Mouse (Mus musculus) kidney, postnatal 0 days (tissue): ENCODE measurements around the gene Lgals2. TPM values are rescaled to one million over a fixed set of nuclear protein-coding genes. Genes with fewer than 3 reads are reported as not detected.

Source experiments
- ATAC-seq: fragments of 200-750 bp; cut with Nextera tagmentation; replicated peaks from 2 replicates; pipeline ENCODE4 v1.8.0; 2017; ENCODE audit warnings: low read depth, moderate number of reproducible peaks, moderate TSS enrichment, moderate library complexity; ENCODE audit not compliant: low FRiP score
- DNase-seq: peaks from one replicate; pipeline ENCODE4 v3.0.0-alpha.2; 2016; ENCODE audit warnings: low spot score
- H3K27ac ChIP-seq: fragments of 300-500 bp; sonication (generic); 2 replicates; pipeline ENCODE4 v1.5.1; 2014; ENCODE audit warnings: mild to moderate bottlenecking
- H3K27me3 ChIP-seq: fragments of 300-500 bp; sonication (generic); 2 replicates; pipeline ENCODE4 v1.6.1; 2014; ENCODE audit warnings: low read length, mixed read lengths; ENCODE audit not compliant: insufficient read depth
- H3K36me3 ChIP-seq: fragments of 300-500 bp; sonication (generic); 2 replicates; pipeline ENCODE4 v1.6.1; 2014; ENCODE audit warnings: low read length, mixed read lengths; ENCODE audit not compliant: insufficient read depth
- H3K4me1 ChIP-seq: fragments of 300-500 bp; sonication (generic); replicated peaks from 2 replicates; pipeline ENCODE4 v1.6.1; 2014; ENCODE audit warnings: antibody characterized with exemption, low read length, mixed read lengths; ENCODE audit not compliant: insufficient read depth
- H3K4me2 ChIP-seq: fragments of 300-500 bp; sonication (generic); 2 replicates; pipeline ENCODE4 v1.6.1; 2014; ENCODE audit warnings: mild to moderate bottlenecking, low read length, moderate library complexity, mixed read lengths
- H3K4me3 ChIP-seq: fragments of 300-500 bp; sonication (generic); replicated peaks from 2 replicates; pipeline ENCODE4 v1.5.1; 2014; ENCODE audit warnings: low read depth, low read length
- H3K9ac ChIP-seq: fragments of 300-500 bp; sonication (generic); 2 replicates; pipeline ENCODE4 v1.6.1; 2014; ENCODE audit warnings: low read depth, low read length
- H3K9me3 ChIP-seq: fragments of 300-500 bp; sonication (generic); replicated peaks from 2 replicates; pipeline ENCODE4 v1.6.1; 2016; ENCODE audit warnings: low read length, inconsistent platforms, mixed read lengths
- CTCF ChIP-seq: IDR thresholded peaks from 2 replicates; pipeline ENCODE4 v1.5.1; 2016; ENCODE audit warnings: antibody characterized with exemption, low read depth, mild to moderate bottlenecking, moderate library complexity
- WGBS: fragments of 180-500 bp; shearing (Covaris S2); extraction: QIAGEN DNeasy Blood & Tissue Kit; methylation state at CpG from one replicate; pipeline ENCODE4 v1.1.7; 2014; 5-methylcytosine and 5-hydroxymethylcytosine counted together
- polyA plus RNA-seq: library from polyadenylated mRNA; unstranded; fragments of >200 nt; fragmentation: Nextera tagmentation; extraction: Ambion mirVana; gene quantifications from 2 replicates; pipeline ENCODE4 v1.2.1, GENCODE M21; 2015

Gene Lgals2
- polyA plus RNA-seq, 1 experiment from 2014 or later = 0.91 TPM

DNA sequence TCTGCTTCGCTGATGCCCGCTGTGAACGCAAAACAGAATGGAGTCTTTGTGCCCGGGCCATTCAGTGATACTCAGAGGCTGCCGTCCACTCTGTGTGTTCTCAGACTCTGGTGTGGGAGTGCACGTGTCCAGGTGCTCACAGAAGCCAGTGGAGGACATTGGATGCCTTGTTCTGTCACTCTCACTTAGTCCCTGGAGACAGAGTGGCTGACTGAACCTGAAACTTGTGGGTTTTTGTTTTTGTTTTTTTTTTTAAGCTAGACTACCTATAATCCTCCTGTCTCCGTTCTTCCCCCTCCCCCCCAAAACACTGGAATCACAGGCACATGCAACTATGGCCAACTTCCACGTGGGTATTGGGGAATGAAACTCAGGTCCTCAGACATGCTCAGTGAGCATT, 9.0 kb downstream of the Lgals2 start:
- no peaks in the 10 kb centered on the region for H3K9me3 ChIP-seq
- no peaks in the 10 kb centered on the region for H3K27me3 ChIP-seq
- peak overlapping the region; percentile 77; the same call in 1 of the 2 replicates for H3K4me2 ChIP-seq
- ATAC-seq = no peak
- H3K27ac ChIP-seq = peak overlapping the region; percentile 79; the same call in 1 of the 2 replicates
- 59% methylated on average over 8 of the region's 8 CpGs for WGBS
- DNase-seq = no peak
- no peak overlapping the region for H3K4me3 ChIP-seq
- no peak overlapping the region for H3K9ac ChIP-seq
- H3K4me1 ChIP-seq = peaks cover 26% of the 10 kb centered on the region
- no peak for TF ChIP-seq CTCF
- peaks cover 14% of the 10 kb centered on the region; the same call in 1 of the 2 replicates for H3K36me3 ChIP-seq

DNA sequence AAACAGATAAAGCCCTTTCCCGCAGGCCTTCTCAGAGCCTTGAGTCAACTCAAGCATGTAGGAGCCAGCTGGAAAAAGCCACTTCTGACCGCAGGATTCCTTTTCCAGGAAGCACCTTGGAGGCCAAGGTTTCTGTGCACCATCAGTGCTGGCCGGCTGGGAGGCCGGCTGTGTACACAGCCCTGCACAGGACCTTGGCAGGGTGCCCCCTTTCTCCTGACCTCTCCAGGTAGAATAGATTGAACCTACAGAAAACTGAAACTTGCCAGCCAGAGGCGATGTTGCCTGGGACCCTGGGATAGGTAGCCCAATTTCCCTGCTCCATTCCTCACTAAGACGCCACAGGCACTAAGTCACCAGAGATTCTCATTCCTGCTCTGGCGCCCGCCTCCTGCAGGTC, 9.5 kb downstream of the Lgals2 start:
- Histone ChIP-seq H3K9ac (peak overlapping the region; percentile 35; the same call in 1 of the 2 replicates), H3K4me3 (peak overlapping the region; percentile 71; the same call in 1 of the 2 replicates), H3K27me3 (no peaks in the 10 kb centered on the region), H3K4me2 (peak overlapping the region; percentile 77), H3K9me3 (no peaks in the 10 kb centered on the region), H3K4me1 (peaks cover 30% of the 10 kb centered on the region), H3K36me3 (peaks cover 14% of the 10 kb centered on the region; the same call in 1 of the 2 replicates), H3K27ac (peak overlapping the region; percentile 79)
- 56% methylated on average over 8 of the region's 8 CpGs for WGBS
- no peak for ATAC-seq
- TF ChIP-seq CTCF = no peak
- no peak for DNase-seq

DNA sequence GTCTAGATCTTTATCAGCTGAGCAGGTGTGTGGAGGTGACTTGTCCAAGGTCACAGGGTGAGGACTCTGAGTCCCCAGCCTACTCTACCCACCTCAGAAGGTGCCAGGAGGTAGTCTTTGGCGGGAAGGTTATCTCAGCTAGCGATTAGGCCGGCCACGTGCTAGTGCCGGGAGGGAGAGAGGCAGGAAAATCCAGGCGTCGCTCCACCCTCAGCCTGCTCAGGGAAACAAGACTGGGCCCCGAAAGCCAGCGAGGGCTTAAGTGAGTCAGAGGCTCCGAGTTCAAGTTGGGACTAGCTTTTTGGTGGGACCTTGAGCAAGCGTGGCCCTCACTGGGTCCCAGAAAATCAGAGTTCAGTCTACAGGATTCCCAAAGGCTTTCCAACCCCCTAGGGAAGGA, 10.0 kb downstream of the Lgals2 start:
- DNase-seq (no peak), ATAC-seq (no peak)
- TF ChIP-seq CTCF = no peak
- H3K4me3 ChIP-seq = peak overlapping the region; percentile 71; the same call in 1 of the 2 replicates
- peak overlapping the region; percentile 79 for H3K27ac ChIP-seq
- H3K9me3 ChIP-seq = no peaks in the 10 kb centered on the region
- H3K4me1 ChIP-seq = peaks cover 32% of the 10 kb centered on the region
- no peaks in the 10 kb centered on the region for H3K27me3 ChIP-seq
- peaks cover 14% of the 10 kb centered on the region; the same call in 1 of the 2 replicates for H3K36me3 ChIP-seq
- peak overlapping the region; percentile 35; the same call in 1 of the 2 replicates for H3K9ac ChIP-seq
- peak overlapping the region; percentile 77 for H3K4me2 ChIP-seq
- WGBS = 48% methylated on average over 11 of the region's 11 CpGs

DNA sequence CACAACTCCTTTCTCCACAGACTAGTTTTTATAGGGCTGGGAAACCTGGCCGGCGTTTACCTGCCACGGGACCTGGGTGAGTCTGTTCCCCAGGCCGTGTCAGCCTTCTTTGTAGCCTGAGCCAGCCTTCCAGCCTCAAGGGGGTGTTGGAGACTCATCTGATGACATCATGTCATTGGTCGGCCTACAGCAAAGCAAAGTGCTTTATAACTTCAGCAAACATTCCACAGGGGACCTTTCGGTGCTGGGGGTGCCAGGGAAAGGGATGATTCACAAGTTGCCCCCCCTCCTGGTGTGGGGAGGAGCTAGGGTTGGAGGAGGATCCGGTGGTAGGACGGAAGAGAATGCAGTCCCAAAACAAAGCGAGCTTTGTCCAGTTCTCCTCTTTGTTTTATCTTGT, 10.5 kb downstream of the Lgals2 start:
- ATAC-seq (0 out of 2 replicates have a peak, but pooled peaks have one; percentile 23), DNase-seq (peak; percentile 81)
- Histone ChIP-seq H3K9me3 (no peaks in the 10 kb centered on the region), H3K27me3 (no peaks in the 10 kb centered on the region), H3K27ac (peak overlapping the region; percentile 92), H3K9ac (peak overlapping the region; percentile 90; the same call in 1 of the 2 replicates), H3K4me2 (peak overlapping the region; percentile 77), H3K4me1 (peaks cover 37% of the 10 kb centered on the region), H3K36me3 (peaks cover 11% of the 10 kb centered on the region; the same call in 1 of the 2 replicates), H3K4me3 (peak overlapping the region; percentile 71)
- 28% methylated on average over 9 of the region's 9 CpGs for WGBS
- TF ChIP-seq CTCF = peak; percentile 38; the same call in 1 of the 2 replicates

DNA sequence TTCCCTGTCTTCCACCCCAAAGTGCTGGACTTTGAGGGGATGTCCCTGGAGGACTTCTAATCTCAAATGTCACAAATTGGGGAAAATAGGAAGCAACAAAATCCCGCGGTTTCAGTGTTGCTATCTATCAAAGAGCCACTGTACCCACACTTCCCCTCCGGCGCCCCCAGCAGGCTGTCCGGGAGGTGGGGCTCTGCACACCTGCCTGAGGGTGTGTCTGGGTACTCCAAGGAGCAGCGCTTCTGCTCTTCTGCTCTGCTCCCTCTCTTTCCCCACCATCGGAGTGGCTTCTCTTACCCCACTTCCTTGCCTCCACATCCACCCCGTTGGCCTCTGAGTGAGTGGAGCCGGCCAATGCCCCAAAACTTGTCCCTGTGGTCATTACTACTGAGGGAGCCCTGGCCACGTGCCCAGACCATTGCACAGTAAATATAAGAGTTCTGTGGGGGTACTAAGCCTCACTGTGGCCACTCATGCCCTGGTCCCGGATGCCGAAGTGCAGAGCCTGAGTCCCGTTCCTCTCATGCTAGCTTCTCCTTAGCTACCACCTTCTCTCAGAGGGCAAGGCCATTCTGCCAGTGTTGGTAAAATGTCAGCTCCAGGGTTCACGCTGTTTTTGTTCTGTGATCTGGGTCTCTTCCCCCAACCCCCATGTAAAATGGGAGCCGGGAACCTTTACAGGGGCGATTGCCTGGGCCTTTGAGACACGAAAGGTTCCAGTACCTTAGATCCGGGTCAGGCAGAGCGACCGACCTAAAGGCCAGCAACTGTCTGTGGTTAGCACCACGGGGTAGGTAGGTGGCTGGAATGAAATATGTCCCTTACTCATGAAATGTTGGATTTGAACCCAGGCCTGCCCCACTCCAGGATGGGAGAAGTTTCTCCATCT, 11.5 kb downstream of the Lgals2 start:
- Histone ChIP-seq H3K9ac (peak overlapping the region; percentile 90), H3K27ac (peak overlapping the region; percentile 92), H3K9me3 (no peaks in the 10 kb centered on the region), H3K36me3 (0 out of 2 replicates have a peak, but pooled peaks cover 3% of the 10 kb centered on the region), H3K4me3 (peak overlapping the region; percentile 71), H3K4me2 (peak overlapping the region; percentile 77), H3K4me1 (peaks cover 43% of the 10 kb centered on the region), H3K27me3 (no peaks in the 10 kb centered on the region)
- no peak for TF ChIP-seq CTCF
- ATAC-seq = no peak
- WGBS = 39% methylated on average over 21 of the region's 21 CpGs
- no peak for DNase-seq

DNA sequence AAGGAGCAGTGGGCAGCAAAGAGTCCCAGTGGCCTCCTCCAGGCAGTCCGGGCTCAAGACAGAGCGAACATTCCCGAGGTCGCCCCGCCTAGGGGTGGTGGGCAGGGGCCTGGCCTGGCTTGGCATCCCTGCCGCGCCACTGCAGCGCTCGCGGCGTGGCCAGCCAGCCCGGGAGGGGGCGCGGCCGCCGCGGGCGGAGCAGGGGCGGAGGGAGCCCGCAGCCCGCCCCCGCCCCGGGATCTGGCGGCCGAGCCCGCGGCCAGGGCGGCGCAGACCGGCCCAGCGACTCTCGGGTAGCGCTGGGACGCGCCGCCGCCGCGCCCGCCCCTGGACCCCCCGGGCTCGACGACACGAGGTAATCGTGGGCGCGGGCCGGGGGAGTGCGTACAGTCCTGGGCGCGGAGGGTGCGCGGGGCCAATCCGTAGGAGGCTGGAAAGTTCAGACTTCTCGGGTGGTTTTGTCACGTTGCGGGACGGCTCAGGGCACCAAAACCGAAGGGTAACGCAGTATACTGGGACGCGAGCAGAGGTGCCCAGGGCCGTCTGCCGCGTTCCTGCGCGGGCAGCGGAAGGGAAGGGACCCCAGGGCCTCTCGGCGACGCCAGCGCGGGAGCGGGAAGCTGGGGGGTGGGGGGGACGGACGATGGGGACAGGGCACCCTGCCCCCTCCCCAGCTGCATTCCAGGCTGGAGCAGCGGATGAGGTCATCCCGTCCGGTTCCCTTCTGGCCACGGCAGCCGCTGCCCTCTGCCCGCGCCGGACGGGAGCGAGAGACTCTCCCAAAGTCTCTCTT, 12.8 kb downstream of the Lgals2 start, which contains the start of gene Cdc42ep1:
Gene Cdc42ep1, plus strand, starts transcription at position 254 of the 793 bp plus-strand sequence.
- H3K4me1 ChIP-seq = peaks cover 43% of the 10 kb centered on the region

More for the DNA sequence above, 12.8 kb downstream of the Lgals2 start, which contains the start of gene Cdc42ep1:
- peak within 1 kb of the TSS; percentile 92 for H3K27ac ChIP-seq
- peak within 1 kb of the TSS; percentile 90 for H3K9ac ChIP-seq
- peak within 1 kb of the TSS; percentile 71 for H3K4me3 ChIP-seq
- H3K4me2 ChIP-seq = peak within 1 kb of the TSS; percentile 77
- peak; percentile 76 for DNase-seq
- no peak; the same call in 1 of the 2 replicates for TF ChIP-seq CTCF
- WGBS = under 1% methylated on average over 78 of the region's 86 CpGs
- no peaks in the 10 kb centered on the region for H3K36me3 ChIP-seq
- H3K9me3 ChIP-seq = no peaks in the 10 kb centered on the region
- H3K27me3 ChIP-seq = no peaks in the 10 kb centered on the region
- ATAC-seq = peak; percentile 79
